Mouse (Mus musculus) liver, embryonic 13.5 days (tissue): ENCODE data around the gene Cdk5. TPM values are rescaled to one million over a fixed set of nuclear protein-coding genes. Genes with fewer than 3 reads are reported as not detected.
A peak's percentile ranks its signal among the peaks of the same experiment; 100 is the strongest.

ENCODE experiments used
- ATAC-seq: fragments of 200-750 bp; cut with Nextera tagmentation; 2 replicates; pipeline ENCODE4 v1.8.0; 2017; ENCODE audit warnings: low read depth, mild to moderate bottlenecking, moderate number of reproducible peaks, moderate library complexity
- DNase-seq: peaks from one replicate; pipeline ENCODE4 v3.0.0; 2022
- H3K27ac ChIP-seq: fragments of 300-500 bp; sonication (generic); 2 replicates; pipeline ENCODE4 v1.5.1; 2015; ENCODE audit warnings: moderate library complexity, mild to moderate bottlenecking, inconsistent platforms
- H3K27me3 ChIP-seq: fragments of 300-500 bp; sonication (generic); 2 replicates; pipeline ENCODE4 v1.6.1; 2015; ENCODE audit warnings: mild to moderate bottlenecking, inconsistent platforms
- H3K36me3 ChIP-seq: fragments of 300-500 bp; sonication (generic); 2 replicates; pipeline ENCODE4 v1.6.1; 2015; ENCODE audit warnings: mild to moderate bottlenecking, inconsistent platforms
- H3K4me1 ChIP-seq: fragments of 300-500 bp; sonication (generic); replicated peaks from 2 replicates; pipeline ENCODE4 v1.6.1; 2015; ENCODE audit warnings: inconsistent platforms
- H3K4me2 ChIP-seq: fragments of 300-500 bp; sonication (generic); 2 replicates; pipeline ENCODE4 v1.6.1; 2015; ENCODE audit warnings: inconsistent platforms, mild to moderate bottlenecking, moderate library complexity
- H3K4me3 ChIP-seq: fragments of 300-500 bp; sonication (generic); replicated peaks from 2 replicates; pipeline ENCODE4 v1.5.1; 2015; ENCODE audit warnings: mild to moderate bottlenecking, inconsistent platforms
- H3K9ac ChIP-seq: fragments of 300-500 bp; sonication (generic); 2 replicates; pipeline ENCODE4 v1.6.1; 2015; ENCODE audit warnings: mild to moderate bottlenecking, inconsistent platforms
- H3K9me3 ChIP-seq: fragments of 300-500 bp; sonication (generic); replicated peaks from 2 replicates; pipeline ENCODE4 v1.6.1; 2016; ENCODE audit warnings: inconsistent platforms
- WGBS: fragments of 180-500 bp; shearing (Covaris S2); methylation state at CpG from one replicate; pipeline ENCODE4 v1.1.7; 2015; ENCODE audit not compliant: insufficient replicate concordance; 5-methylcytosine and 5-hydroxymethylcytosine counted together
- polyA plus RNA-seq: library from polyadenylated mRNA; unstranded; fragments of >200 nt; fragmentation: Nextera tagmentation; extraction: Ambion mirVana; gene quantifications from 2 replicates; pipeline ENCODE4 v1.2.1, GENCODE M21; 2015

The Cdk5 gene
- 10.9 and 11.3 TPM in 2 replicates for polyA plus RNA-seq

DNA sequence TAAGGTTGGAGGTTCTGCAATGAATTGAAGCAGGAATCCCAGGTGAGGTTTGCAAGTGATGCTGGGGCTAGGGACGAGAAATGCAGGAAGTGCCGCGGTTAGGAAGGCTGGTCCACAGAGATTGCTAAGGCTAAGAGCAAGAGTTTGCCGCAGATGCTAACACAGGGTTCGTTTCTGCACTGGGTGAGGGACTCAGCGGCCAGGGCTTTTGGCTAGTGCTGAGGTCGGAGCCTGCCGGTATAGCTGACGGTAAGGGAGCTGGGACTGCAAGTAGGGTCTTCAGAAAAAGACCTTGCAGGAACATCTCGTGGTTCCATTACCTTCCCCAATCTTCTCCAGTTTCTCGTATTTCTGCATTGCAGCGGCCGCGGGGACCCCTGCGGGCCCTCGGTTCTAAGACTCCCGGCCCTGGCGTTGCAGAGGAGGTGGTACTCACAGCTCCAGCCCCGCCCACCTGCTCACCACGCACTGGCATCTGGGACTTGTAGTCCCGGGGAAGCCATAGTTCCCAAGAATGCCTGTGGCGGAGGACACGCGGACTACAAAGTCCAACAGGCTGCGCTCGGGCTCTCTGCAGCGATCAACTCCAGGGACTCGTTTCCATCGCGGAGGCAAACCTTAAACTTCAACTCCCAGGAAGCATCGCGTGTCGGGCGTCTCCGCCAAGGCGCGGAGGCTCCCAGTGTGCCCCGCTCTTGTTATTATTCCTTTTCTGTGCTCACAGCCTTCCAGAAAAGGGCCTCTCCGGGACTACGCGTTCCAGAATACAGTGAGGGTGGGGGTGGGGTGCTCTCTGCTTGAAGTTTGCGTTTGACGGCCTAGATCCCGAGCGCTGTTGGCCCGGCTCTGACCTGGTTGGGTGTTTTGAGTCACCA is at the start of gene Cdk5, which contains the start of gene Slc4a2:
Cdk5 (minus strand) TSS at position 402 of the 875 bp plus-strand sequence.
Slc4a2 (plus strand) TSS at position 709 of the 875 bp plus-strand sequence.
- peaks cover 50% of the 10 kb centered on the region for H3K4me1 ChIP-seq
- peak within 1 kb of the TSS; percentile 94 for H3K4me2 ChIP-seq
- H3K27ac ChIP-seq, result peak within 1 kb of the TSS; percentile 94
- peak within 1 kb of the TSS; percentile 69 for H3K4me3 ChIP-seq
- H3K9ac ChIP-seq, result peak within 1 kb of the TSS; percentile 88
- ATAC-seq (peak; percentile 92), DNase-seq (peak; percentile 96)
- peaks cover 12% of the 10 kb centered on the region for H3K36me3 ChIP-seq
- no peaks in the 10 kb centered on the region for H3K27me3 ChIP-seq
- WGBS, result under 1% methylated on average over 46 of the region's 46 CpGs
- no peaks in the 10 kb centered on the region for H3K9me3 ChIP-seq

- Histone ChIP-seq H3K4me3 (no peak overlapping the region), H3K36me3 (no peaks in the 10 kb centered on the region), H3K4me1 (peaks cover 54% of the 10 kb centered on the region), H3K9me3 (no peaks in the 10 kb centered on the region), H3K27ac (no peak overlapping the region), H3K27me3 (peaks cover 38% of the 10 kb centered on the region), H3K9ac (no peak overlapping the region), H3K4me2 (no peak overlapping the region)
- ATAC-seq (peak; percentile 60), DNase-seq (peak; percentile 62)
- 12% methylated on average over 5 of the region's 5 CpGs for WGBS
Measured at GRCm38 (mm10) chr5:24470600-24470999, 47.3 kb upstream of the Cdk5 start.

DNA sequence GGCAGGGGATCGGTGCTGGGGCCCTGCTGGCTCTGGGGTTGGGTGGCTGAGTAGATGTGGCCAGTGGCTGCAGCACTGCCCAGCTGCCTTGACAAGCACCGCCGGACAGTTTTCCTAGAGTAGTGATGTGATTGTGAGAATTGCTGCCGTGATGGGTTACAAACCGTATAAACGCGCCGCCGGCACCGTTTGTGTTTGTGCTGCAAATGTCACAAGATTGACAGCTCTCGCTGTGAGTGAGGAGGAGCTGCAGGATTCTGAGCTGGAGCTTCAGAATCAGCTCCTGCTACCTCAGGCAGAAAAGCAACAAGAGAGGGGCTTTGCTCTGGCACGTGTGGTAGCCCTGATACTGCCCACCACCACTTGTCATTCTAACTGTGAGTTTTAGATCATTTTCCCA is 43.4 kb upstream of the Cdk5 start:
- Histone ChIP-seq H3K9me3 (no peaks in the 10 kb centered on the region), H3K36me3 (peaks cover under 1% of the 10 kb centered on the region; the same call in 1 of the 2 replicates), H3K4me3 (no peak overlapping the region), H3K27ac (no peak overlapping the region), H3K4me2 (no peak overlapping the region), H3K4me1 (peaks cover 21% of the 10 kb centered on the region), H3K27me3 (no peaks in the 10 kb centered on the region; the same call in 1 of the 2 replicates), H3K9ac (no peak overlapping the region)
- DNase-seq, result no peak
- ATAC-seq, result no peak
- 73% methylated on average over 12 of the region's 12 CpGs for WGBS

- H3K4me3 ChIP-seq, result no peak overlapping the region
- 75% methylated on average over 7 of the region's 7 CpGs for WGBS
- ATAC-seq (no peak), DNase-seq (no peak)
- H3K9me3 ChIP-seq, result no peaks in the 10 kb centered on the region
- peaks cover 63% of the 10 kb centered on the region for H3K4me1 ChIP-seq
- no peak overlapping the region for H3K9ac ChIP-seq
- H3K36me3 ChIP-seq, result peaks cover 35% of the 10 kb centered on the region
- H3K27ac ChIP-seq, result 0 out of 2 replicates have a peak overlapping the region, but pooled peaks have one; percentile 17
- 0 out of 2 replicates have a peak overlapping the region, but pooled peaks have one; percentile 19 for H3K4me2 ChIP-seq
- no peaks in the 10 kb centered on the region for H3K27me3 ChIP-seq
Measured at GRCm38 (mm10) chr5:24455613-24456012, 32.3 kb upstream of the Cdk5 start.

DNA sequence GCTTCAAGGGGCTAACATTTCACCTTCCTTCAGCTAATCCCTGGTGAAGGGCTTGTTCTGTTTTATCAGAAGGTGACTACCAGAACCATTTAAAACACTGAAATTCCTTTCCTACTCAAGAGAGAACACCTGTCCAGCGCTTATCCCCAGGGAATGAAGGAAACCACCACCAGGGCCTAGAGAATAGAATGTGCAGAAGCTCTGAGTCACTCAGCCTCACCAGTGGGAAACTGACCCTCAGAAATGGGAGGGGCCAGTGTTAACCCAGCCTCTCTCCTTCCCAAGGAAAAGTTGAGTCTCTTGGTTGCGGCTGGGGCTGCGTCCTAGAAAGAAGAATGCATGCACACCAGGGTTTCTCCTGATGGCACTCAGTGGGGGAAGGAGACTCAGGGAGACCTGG is 31.7 kb upstream of the Cdk5 start:
- no peak for ATAC-seq
- Histone ChIP-seq H3K36me3 (peaks cover 30% of the 10 kb centered on the region), H3K27me3 (no peaks in the 10 kb centered on the region), H3K4me2 (0 out of 2 replicates have a peak overlapping the region, but pooled peaks have one; percentile 19), H3K4me3 (no peak overlapping the region), H3K9ac (peak overlapping the region; percentile 43), H3K4me1 (peaks cover 65% of the 10 kb centered on the region), H3K9me3 (no peaks in the 10 kb centered on the region), H3K27ac (no peak overlapping the region; the same call in 1 of the 2 replicates)
- no peak for DNase-seq
- WGBS, result 63% methylated on average over 3 of the region's 3 CpGs

DNA sequence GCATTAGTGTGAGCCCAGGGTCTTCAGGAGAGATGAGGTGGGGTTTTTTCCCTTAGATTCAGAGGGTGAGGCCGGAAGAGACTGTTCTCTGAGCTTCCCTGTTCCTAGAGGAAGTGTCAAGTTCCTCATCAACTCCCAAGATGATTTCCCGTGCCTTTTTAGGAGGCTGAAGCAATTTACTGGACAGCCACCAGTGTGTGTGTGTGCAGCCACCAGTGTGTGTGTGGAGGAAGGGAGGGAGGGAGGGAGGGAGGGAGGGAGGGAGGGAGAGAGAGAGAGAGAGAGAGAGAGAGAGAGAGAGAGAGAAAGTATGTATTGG is 30.6 kb upstream of the Cdk5 start:
- ATAC-seq (no peak), DNase-seq (no peak)
- Histone ChIP-seq H3K4me2 (peak overlapping the region; percentile 100), H3K4me1 (peaks cover 61% of the 10 kb centered on the region), H3K9me3 (no peaks in the 10 kb centered on the region), H3K27ac (peak overlapping the region; percentile 95; the same call in 1 of the 2 replicates), H3K36me3 (peaks cover 29% of the 10 kb centered on the region), H3K27me3 (no peaks in the 10 kb centered on the region), H3K9ac (peak overlapping the region; percentile 93), H3K4me3 (peak overlapping the region; percentile 85)
- WGBS, result 27% methylated on average over 2 of the region's 2 CpGs

- no peaks in the 10 kb centered on the region for H3K9me3 ChIP-seq
- peak overlapping the region; percentile 100 for H3K4me2 ChIP-seq
- peaks cover 58% of the 10 kb centered on the region for H3K4me1 ChIP-seq
- no peaks in the 10 kb centered on the region for H3K27me3 ChIP-seq
- H3K36me3 ChIP-seq, result peaks cover 24% of the 10 kb centered on the region
- no peak for DNase-seq
- peak overlapping the region; percentile 95 for H3K27ac ChIP-seq
- peak overlapping the region; percentile 93 for H3K9ac ChIP-seq
- H3K4me3 ChIP-seq, result peak overlapping the region; percentile 85
- ATAC-seq, result no peak
- WGBS, result 33% methylated on average over 5 of the region's 5 CpGs
Measured at GRCm38 (mm10) chr5:24453283-24453984, 30.1 kb upstream of the Cdk5 start.

DNA sequence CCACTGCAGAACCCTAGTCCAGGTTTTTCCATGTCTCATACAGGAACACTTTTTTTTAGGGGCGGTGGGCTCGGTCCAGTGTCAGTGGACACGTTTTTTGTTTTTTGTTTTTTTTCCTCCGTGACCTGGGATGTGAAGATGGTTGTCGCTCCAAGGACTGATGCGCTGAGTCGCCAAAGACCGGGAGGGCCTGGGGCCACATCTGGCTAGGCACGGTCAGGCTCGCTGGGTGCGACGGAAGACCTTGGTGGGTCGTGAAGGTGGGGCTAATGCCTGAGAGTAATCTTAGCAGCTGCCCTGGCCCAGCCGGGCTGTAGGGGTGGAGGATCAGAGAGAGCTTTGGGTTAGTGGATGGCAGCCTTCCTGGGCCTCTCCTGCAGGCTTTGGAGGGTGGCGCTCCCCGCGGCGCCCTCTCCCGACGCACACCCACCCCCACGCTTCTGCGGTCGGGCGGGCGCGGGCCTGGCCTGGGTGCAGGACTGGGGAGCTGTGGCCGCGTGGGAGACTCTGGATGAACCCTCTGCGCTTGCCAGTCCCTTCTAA is 29.4 kb upstream of the Cdk5 start:
- H3K9me3 ChIP-seq, result no peaks in the 10 kb centered on the region
- H3K4me2 ChIP-seq, result peak overlapping the region; percentile 100
- DNase-seq (peak; percentile 34), ATAC-seq (peak; percentile 13)
- peak overlapping the region; percentile 95 for H3K27ac ChIP-seq
- peaks cover 17% of the 10 kb centered on the region for H3K36me3 ChIP-seq
- peak overlapping the region; percentile 85 for H3K4me3 ChIP-seq
- H3K27me3 ChIP-seq, result no peaks in the 10 kb centered on the region
- H3K9ac ChIP-seq, result peak overlapping the region; percentile 93
- H3K4me1 ChIP-seq, result peaks cover 65% of the 10 kb centered on the region
- under 1% methylated on average over 29 of the region's 29 CpGs for WGBS

GRCm38 (mm10) chr5:24452030-24452690 is 28.8 kb upstream of the Cdk5 start, which contains the start of gene Agap3:
TSS of gene Agap3 (plus strand) at chr5:24452177.
- H3K9ac ChIP-seq, result peak within 1 kb of the TSS; percentile 93
- no peaks in the 10 kb centered on the region for H3K27me3 ChIP-seq
- peak within 1 kb of the TSS; percentile 100 for H3K4me2 ChIP-seq
- H3K4me3 ChIP-seq, result peak within 1 kb of the TSS; percentile 85
- peaks cover 71% of the 10 kb centered on the region for H3K4me1 ChIP-seq
- H3K9me3 ChIP-seq, result no peaks in the 10 kb centered on the region
- H3K27ac ChIP-seq, result peak within 1 kb of the TSS; percentile 95
- DNase-seq, result peak; percentile 32
- peaks cover 11% of the 10 kb centered on the region; the same call in 1 of the 2 replicates for H3K36me3 ChIP-seq
- ATAC-seq, result no peak; the same call in 1 of the 2 replicates
- under 1% methylated on average over 76 of the region's 85 CpGs for WGBS

DNA sequence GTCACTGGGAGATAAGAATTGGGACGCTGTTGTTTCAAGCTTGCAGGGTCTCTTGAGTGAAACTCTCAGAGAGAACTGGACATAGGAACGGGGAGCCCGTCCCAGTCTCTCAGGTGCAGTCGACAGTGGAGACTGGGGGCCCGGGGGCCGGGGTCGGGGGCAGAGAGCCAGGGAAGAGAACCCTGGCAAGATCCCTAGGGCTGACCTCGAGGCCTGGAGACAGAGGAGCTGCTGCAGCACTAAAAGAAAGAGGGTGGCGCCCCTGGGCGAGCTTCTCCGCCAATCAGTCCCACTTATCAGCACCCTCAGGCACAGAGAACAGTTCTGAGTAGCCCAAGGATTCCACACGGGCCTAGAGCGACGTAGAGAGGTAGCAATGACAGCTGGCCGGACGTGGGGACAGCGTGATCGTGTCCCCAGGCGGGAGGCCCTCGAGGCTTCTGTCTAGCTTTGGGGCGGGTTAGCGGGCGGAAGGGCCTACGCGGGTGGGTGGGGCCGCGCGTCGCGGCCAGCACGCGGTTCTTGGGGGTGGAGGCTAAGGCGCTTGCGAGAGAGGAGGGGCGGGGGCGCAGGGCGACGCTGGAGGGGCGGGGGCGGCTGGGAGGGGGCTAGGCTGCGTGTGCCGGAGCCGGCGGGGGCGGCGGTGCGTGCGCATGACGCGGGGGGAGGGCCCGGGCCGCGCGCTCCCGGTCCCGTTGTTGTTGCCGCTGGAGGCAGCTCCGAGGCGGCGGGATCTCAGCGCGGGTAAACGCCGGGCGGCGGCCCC is 28.1 kb upstream of the Cdk5 start:
- Histone ChIP-seq H3K4me2 (peak overlapping the region; percentile 100), H3K27me3 (no peaks in the 10 kb centered on the region), H3K9ac (peak overlapping the region; percentile 93), H3K4me3 (peak overlapping the region; percentile 85), H3K36me3 (peaks cover 10% of the 10 kb centered on the region; the same call in 1 of the 2 replicates), H3K27ac (peak overlapping the region; percentile 95), H3K9me3 (no peaks in the 10 kb centered on the region), H3K4me1 (peaks cover 76% of the 10 kb centered on the region)
- ATAC-seq, result peak; percentile 72
- DNase-seq, result peak; percentile 77
- WGBS, result 1% methylated on average over 54 of the region's 66 CpGs
